Mouse (Mus musculus): Measurements from ENCODE around the gene Lpxn. TPM values are rescaled to one million over a fixed set of nuclear protein-coding genes. Genes with fewer than 3 reads are reported as not detected.

The Lpxn gene
- total RNA-seq, 1 experiment: 0.58 TPM

DNA sequence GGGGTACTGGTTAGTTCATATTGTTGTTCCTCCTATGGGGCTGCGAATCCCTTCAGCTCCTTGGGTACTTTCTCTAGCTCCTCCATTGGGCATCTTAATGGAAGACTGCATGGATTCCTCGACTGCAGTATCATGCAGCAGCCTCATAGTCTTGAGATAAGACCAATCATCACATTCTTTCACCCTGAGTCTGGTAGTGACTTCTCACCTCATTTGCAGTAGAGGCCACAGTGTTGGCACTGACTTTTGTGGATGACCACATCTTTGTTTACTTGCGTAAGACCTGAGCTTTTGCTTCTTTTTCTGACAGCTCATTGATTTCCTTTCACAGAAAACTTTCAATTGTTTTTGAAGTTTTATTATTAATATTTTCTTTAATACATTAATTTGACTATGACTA, 9.7 kb downstream of the Lpxn start:
- no peak for TF ChIP-seq HCFC1 (IDR thresholded peaks at IDR 0.05; ENCODE audit: borderline replicate concordance, insufficient read depth, low read length)
- no peak for TF ChIP-seq ZNF384 (IDR thresholded peaks at IDR 0.05; ENCODE audit: low read depth, low read length)
- TF ChIP-seq MAFK (IDR thresholded peaks at IDR 0.05; ENCODE audit: insufficient read depth, low read depth, low read length): no peak
- no peak for TF ChIP-seq ZC3H11A (IDR thresholded peaks at IDR 0.05; ENCODE audit: borderline replicate concordance, low read depth, low read length)
- no peak for TF ChIP-seq CHD2 (IDR thresholded peaks at IDR 0.05; ENCODE audit: low read depth, low read length)
- in situ Hi-C loops (cut with MboI; ENCODE audit: low sequenced_read_pairs in 2 of 2, unreplicated experiment in 2 of 2): no loop called here
- H3K4me1 ChIP-seq (ENCODE audit: control insufficient read depth in 2 of 2, insufficient read depth in 2 of 2, low read length in 2 of 2, poor library complexity in 1 of 2): no peaks in the 10 kb centered on the region

DNA sequence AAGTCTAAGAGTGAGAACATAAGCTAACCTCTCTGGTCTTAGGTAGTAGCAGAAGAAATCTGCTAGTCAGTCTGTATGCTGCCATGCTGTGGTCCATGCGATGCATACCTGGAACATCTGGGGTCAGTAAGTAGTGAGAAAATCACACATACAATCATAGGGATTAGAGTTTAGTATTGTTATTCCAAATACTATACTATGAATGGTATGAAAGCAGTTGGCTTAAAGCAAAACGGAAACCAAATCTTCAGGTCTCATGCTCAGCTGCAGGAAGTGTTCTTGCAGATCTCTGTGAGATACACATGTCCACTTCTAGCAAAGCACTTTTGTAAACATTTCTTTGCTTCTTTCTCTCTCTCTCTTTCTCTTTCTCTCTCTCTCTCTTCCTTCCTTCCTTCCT, 10.2 kb downstream of the Lpxn start:
- H3K9ac ChIP-seq (ENCODE audit: insufficient read depth, low read depth, low read length, poor library complexity, severe bottlenecking): no peak overlapping the region
- no peak for DNase-seq (ENCODE audit: low read depth, low spot score)
- in situ Hi-C loops (cut with MboI; ENCODE audit: low sequenced_read_pairs in 2 of 2, unreplicated experiment in 2 of 2): no loop called here
- no peaks in the 10 kb centered on the region for H3K4me1 ChIP-seq (ENCODE audit: control insufficient read depth in 2 of 2, insufficient read depth in 2 of 2, low read length in 2 of 2, poor library complexity in 1 of 2)
- H3K9me3 ChIP-seq (ENCODE audit: control insufficient read depth, insufficient read depth, low read depth, low read length): no peaks in the 10 kb centered on the region
- H3K36me3 ChIP-seq (ENCODE audit: control insufficient read depth, insufficient read depth, low read length, poor library complexity, severe bottlenecking): no peaks in the 10 kb centered on the region
- TF ChIP-seq HCFC1 (IDR thresholded peaks at IDR 0.05; ENCODE audit: borderline replicate concordance, insufficient read depth, low read length) (no peak), ZNF384 (IDR thresholded peaks at IDR 0.05; ENCODE audit: low read depth, low read length) (no peak), ZC3H11A (IDR thresholded peaks at IDR 0.05; ENCODE audit: borderline replicate concordance, low read depth, low read length) (no peak), CHD2 (IDR thresholded peaks at IDR 0.05; ENCODE audit: low read depth, low read length) (no peak), MAFK (IDR thresholded peaks at IDR 0.05; ENCODE audit: insufficient read depth, low read depth, low read length) (no peak)
- no peak overlapping the region for H3K4me3 ChIP-seq (ENCODE audit: insufficient read depth in 1 of 2, low read depth in 1 of 2, low read length in 2 of 2, poor library complexity in 1 of 2, severe bottlenecking in 1 of 2)
- no peak overlapping the region for H3K27ac ChIP-seq (ENCODE audit: insufficient read depth, low read depth, low read length, poor library complexity, severe bottlenecking)

More for the DNA sequence above, 9.7 kb downstream of the Lpxn start:
- Histone ChIP-seq H3K9me3 (ENCODE audit: control insufficient read depth, insufficient read depth, low read depth, low read length) (no peaks in the 10 kb centered on the region), H3K36me3 (ENCODE audit: control insufficient read depth, insufficient read depth, low read length, poor library complexity, severe bottlenecking) (no peaks in the 10 kb centered on the region), H3K9ac (ENCODE audit: insufficient read depth, low read depth, low read length, poor library complexity, severe bottlenecking) (no peak overlapping the region), H3K4me3 (ENCODE audit: insufficient read depth in 1 of 2, low read depth in 1 of 2, low read length in 2 of 2, poor library complexity in 1 of 2, severe bottlenecking in 1 of 2) (no peak overlapping the region), H3K27ac (ENCODE audit: insufficient read depth, low read depth, low read length, poor library complexity, severe bottlenecking) (no peak overlapping the region)
- DNase-seq (ENCODE audit: low read depth, low spot score): no peak

DNA sequence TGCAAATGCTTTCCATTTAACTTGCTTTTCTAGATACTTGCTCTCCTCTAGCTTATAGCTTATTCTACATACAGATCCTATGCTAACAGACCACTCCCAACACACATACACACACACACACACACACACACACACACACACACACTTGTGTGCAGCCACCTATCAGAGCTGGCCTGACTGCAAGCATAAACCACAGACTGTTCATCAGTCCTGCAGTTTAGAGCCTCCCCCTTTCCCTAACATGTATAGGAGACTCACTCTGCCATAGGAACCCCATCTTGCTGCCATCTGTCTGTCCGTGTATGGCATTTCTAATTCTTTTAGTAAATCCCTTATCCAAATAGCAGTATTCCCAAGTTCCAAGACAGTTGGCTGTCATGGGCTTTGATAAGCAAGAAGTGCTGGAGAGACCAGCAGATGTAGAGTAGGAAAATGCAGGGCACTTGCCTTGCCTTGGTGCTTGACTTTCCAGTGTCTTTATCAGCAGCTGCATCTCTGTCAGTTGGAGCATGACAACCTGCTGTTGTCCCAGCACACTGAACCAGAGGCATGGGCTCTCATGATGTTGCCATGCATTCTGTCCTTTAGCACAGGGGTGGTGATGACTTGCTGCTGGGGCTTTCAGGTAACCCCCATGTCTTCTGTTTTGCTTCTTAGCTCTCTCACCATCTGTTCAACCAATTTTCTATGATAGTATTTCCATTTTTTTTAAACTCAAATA, 16.8 kb downstream of the Lpxn start:
- H3K4me3 ChIP-seq (ENCODE audit: insufficient read depth in 1 of 2, low read depth in 1 of 2, low read length in 2 of 2, poor library complexity in 1 of 2, severe bottlenecking in 1 of 2): no peak overlapping the region
- no peak overlapping the region for H3K9ac ChIP-seq (ENCODE audit: insufficient read depth, low read depth, low read length, poor library complexity, severe bottlenecking)
- H3K36me3 ChIP-seq (ENCODE audit: control insufficient read depth, insufficient read depth, low read length, poor library complexity, severe bottlenecking): no peaks in the 10 kb centered on the region
- H3K27ac ChIP-seq (ENCODE audit: insufficient read depth, low read depth, low read length, poor library complexity, severe bottlenecking): no peak overlapping the region
- in situ Hi-C loops (cut with MboI; ENCODE audit: low sequenced_read_pairs in 2 of 2, unreplicated experiment in 2 of 2): no loop called here
- H3K4me1 ChIP-seq (ENCODE audit: control insufficient read depth in 2 of 2, insufficient read depth in 2 of 2, low read length in 2 of 2, poor library complexity in 1 of 2): no peaks in the 10 kb centered on the region
- TF ChIP-seq ZC3H11A (IDR thresholded peaks at IDR 0.05; ENCODE audit: borderline replicate concordance, low read depth, low read length): no peak
- no peak for TF ChIP-seq ZNF384 (IDR thresholded peaks at IDR 0.05; ENCODE audit: low read depth, low read length)
- no peak for TF ChIP-seq CHD2 (IDR thresholded peaks at IDR 0.05; ENCODE audit: low read depth, low read length)
- TF ChIP-seq HCFC1 (IDR thresholded peaks at IDR 0.05; ENCODE audit: borderline replicate concordance, insufficient read depth, low read length): no peak
- no peak for TF ChIP-seq MAFK (IDR thresholded peaks at IDR 0.05; ENCODE audit: insufficient read depth, low read depth, low read length)
- no peaks in the 10 kb centered on the region for H3K9me3 ChIP-seq (ENCODE audit: control insufficient read depth, insufficient read depth, low read depth, low read length)
- DNase-seq (ENCODE audit: low read depth, low spot score): no peak

DNA sequence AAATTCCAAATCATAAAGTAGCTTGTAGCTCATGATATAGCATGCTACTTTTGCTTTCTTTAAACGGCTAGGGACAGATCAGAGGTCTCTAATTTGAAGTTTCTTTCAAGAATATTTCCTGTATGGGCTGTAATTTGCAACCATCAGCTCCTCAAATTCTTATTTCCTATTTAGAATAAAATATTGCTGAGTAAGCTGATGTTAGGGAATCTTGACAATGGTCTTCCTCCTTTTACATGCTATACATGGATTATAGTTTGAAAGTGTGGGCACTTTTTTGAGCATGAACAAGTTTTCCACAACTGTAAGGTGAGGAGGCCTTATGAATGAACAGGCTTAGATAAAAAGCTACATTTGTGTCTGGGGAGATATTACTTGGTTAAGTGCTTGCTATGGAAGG, 17.9 kb downstream of the Lpxn start:
- TF ChIP-seq MAFK (IDR thresholded peaks at IDR 0.05; ENCODE audit: insufficient read depth, low read depth, low read length) (no peak), ZNF384 (IDR thresholded peaks at IDR 0.05; ENCODE audit: low read depth, low read length) (no peak), HCFC1 (IDR thresholded peaks at IDR 0.05; ENCODE audit: borderline replicate concordance, insufficient read depth, low read length) (no peak), CHD2 (IDR thresholded peaks at IDR 0.05; ENCODE audit: low read depth, low read length) (no peak), ZC3H11A (IDR thresholded peaks at IDR 0.05; ENCODE audit: borderline replicate concordance, low read depth, low read length) (no peak)

More for the DNA sequence above, 17.9 kb downstream of the Lpxn start:
- H3K9ac ChIP-seq (ENCODE audit: insufficient read depth, low read depth, low read length, poor library complexity, severe bottlenecking): no peak overlapping the region
- H3K4me1 ChIP-seq (ENCODE audit: control insufficient read depth in 2 of 2, insufficient read depth in 2 of 2, low read length in 2 of 2, poor library complexity in 1 of 2): no peaks in the 10 kb centered on the region
- DNase-seq (ENCODE audit: low read depth, low spot score): no peak
- in situ Hi-C loops (cut with MboI; ENCODE audit: low sequenced_read_pairs in 2 of 2, unreplicated experiment in 2 of 2): no loop called here
- H3K36me3 ChIP-seq (ENCODE audit: control insufficient read depth, insufficient read depth, low read length, poor library complexity, severe bottlenecking): no peaks in the 10 kb centered on the region
- no peaks in the 10 kb centered on the region for H3K9me3 ChIP-seq (ENCODE audit: control insufficient read depth, insufficient read depth, low read depth, low read length)
- no peak overlapping the region for H3K4me3 ChIP-seq (ENCODE audit: insufficient read depth in 1 of 2, low read depth in 1 of 2, low read length in 2 of 2, poor library complexity in 1 of 2, severe bottlenecking in 1 of 2)
- H3K27ac ChIP-seq (ENCODE audit: insufficient read depth, low read depth, low read length, poor library complexity, severe bottlenecking): no peak overlapping the region

Data from ES-E14 (cell line).